Mouse (Mus musculus) forebrain, embryonic 16.5 days (tissue): ENCODE measurements around the gene Cdh13. TPM values are rescaled to one million over a fixed set of nuclear protein-coding genes. Genes with fewer than 3 reads are reported as not detected.

Source experiments
- ATAC-seq: fragments of 200-750 bp; cut with Nextera tagmentation; 2 replicates; pipeline ENCODE4 v1.8.0; 2017; ENCODE audit warnings: mild to moderate bottlenecking, moderate library complexity
- H3K27ac ChIP-seq: fragments of 300-500 bp; sonication (generic); 2 replicates; pipeline ENCODE4 v1.5.1; 2014; ENCODE audit warnings: low read length, control low read depth
- H3K27me3 ChIP-seq: fragments of 300-500 bp; sonication (generic); replicated peaks from 2 replicates; pipeline ENCODE4 v1.6.1; 2014; ENCODE audit warnings: low read length; ENCODE audit not compliant: control insufficient read depth, insufficient read depth
- H3K36me3 ChIP-seq: fragments of 300-500 bp; sonication (generic); 2 replicates; pipeline ENCODE4 v1.6.1; 2014; ENCODE audit not compliant: control insufficient read depth, insufficient read depth
- H3K4me1 ChIP-seq: fragments of 300-500 bp; sonication (generic); replicated peaks from 2 replicates; pipeline ENCODE4 v1.6.1; 2014; ENCODE audit warnings: low read length; ENCODE audit not compliant: control insufficient read depth, insufficient read depth
- H3K4me2 ChIP-seq: fragments of 300-500 bp; sonication (generic); 2 replicates; pipeline ENCODE4 v1.6.1; 2014; ENCODE audit warnings: mild to moderate bottlenecking, low read length, control low read depth
- H3K4me3 ChIP-seq: fragments of 300-500 bp; sonication (generic); replicated peaks from 2 replicates; pipeline ENCODE4 v1.5.1; 2014; ENCODE audit warnings: mild to moderate bottlenecking, low read length, control low read depth
- H3K9ac ChIP-seq: fragments of 300-500 bp; sonication (generic); replicated peaks from 2 replicates; pipeline ENCODE4 v1.6.1; 2014; ENCODE audit warnings: low read depth, low read length, control low read depth
- H3K9me3 ChIP-seq: fragments of 300-500 bp; sonication (generic); 2 replicates; pipeline ENCODE4 v1.6.1; 2016; ENCODE audit warnings: low read length; ENCODE audit not compliant: control insufficient read depth
- WGBS: fragments of 180-500 bp; shearing (Covaris S2); extraction: QIAGEN DNeasy Blood & Tissue Kit; methylation state at CpG from one replicate; pipeline ENCODE4 v1.1.7; 2014; 5-methylcytosine and 5-hydroxymethylcytosine counted together
- polyA plus RNA-seq: library from polyadenylated mRNA; unstranded; fragments of >200 nt; fragmentation: Nextera tagmentation; extraction: Ambion mirVana; gene quantifications from 2 replicates; pipeline ENCODE4 v1.2.1, GENCODE M21; 2015

Cdh13 gene
- polyA plus RNA-seq, 1 experiment from 2014 or later, result 129 TPM

- no peaks in the 10 kb centered on the region for H3K9me3 ChIP-seq
- no peaks in the 10 kb centered on the region for H3K4me1 ChIP-seq
- no peak overlapping the region for H3K4me3 ChIP-seq
- WGBS, result 79% methylated on average over 6 of the region's 8 CpGs
- H3K27me3 ChIP-seq, result no peaks in the 10 kb centered on the region
- H3K36me3 ChIP-seq, result no peaks in the 10 kb centered on the region
- no peak overlapping the region for H3K4me2 ChIP-seq
- no peak overlapping the region for H3K9ac ChIP-seq
- no peak for ATAC-seq
- H3K27ac ChIP-seq, result no peak overlapping the region
Observed at GRCm38 (mm10) chr8:119360686-119361295, 1077.3 kb downstream of the Cdh13 start.
